Mouse (Mus musculus): ENCODE measurements around the gene Pnliprp1.

Pnliprp1 gene

DNA sequence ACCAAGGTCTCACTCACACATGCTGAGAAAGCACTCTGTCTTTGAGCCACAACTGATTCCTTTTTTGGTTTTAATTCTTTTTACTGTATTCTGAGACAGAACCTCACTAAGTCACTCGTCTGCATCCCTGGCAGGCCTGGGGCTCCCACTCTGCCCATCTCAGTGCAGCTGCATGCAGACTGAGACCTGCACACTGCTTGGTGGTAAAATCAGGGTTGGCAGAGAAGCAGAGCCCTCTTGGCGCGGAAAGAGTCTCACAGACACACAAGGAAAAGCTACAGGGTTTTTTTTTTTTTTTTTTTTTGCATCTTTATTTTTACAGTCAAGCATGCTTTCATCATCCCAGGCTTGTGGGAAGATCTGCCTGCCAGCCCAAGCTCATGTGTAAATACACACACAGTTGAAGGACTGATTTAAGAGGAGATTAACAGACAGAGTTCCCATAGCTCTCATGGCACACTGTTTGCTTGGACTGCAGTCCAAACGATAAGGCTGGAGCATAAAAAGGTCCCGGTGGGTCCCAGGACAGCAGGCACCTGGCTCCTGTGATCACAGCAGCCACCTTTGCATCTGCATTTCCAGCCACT lies at the start of gene Pnliprp1:
Gene Pnliprp1, plus strand, starts transcription at position 443 of the 587 bp plus-strand sequence.
- DNase-seq (ENCODE audit: low spot score): no peak

DNA sequence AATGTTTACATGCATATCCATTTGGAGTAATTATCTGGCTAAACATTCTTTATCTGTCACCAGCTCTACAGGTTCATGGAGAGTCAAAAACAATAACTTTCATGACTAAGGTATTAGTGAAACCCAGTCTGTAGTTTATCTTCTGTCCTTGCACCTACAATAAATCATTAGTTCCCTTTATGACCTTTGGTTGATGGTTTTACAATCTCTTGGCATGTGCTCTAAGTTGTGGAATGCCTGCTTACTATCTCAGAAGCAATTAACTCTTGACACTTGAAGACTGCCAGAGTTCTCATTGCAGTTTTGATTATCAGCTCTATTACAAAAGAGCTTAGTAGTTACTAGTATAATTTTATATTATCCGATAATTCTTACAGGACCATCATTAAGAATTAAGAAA lies 39.8 kb upstream of the Pnliprp1 start:
- DNase-seq (ENCODE audit: low spot score): no peak

DNA sequence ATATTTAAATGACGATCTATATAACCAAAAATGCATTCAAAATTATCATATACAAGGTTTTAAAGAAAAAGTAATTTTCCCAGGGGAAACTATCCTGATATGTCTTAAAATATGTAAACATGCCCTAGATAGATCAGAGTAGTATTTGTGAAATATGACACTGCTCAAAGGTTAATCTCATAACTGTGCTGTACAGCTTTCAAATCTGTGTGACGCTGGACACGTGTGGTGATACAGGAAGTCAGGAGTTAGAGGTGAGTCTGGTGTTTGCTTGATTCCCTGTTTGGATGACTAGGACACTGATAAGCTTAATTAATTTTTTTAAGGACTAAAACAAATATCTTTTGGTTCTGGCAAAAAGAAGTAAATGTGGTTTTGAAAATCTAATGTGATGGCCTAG lies 33.4 kb upstream of the Pnliprp1 start:
- no peak for DNase-seq (ENCODE audit: low spot score)

DNA sequence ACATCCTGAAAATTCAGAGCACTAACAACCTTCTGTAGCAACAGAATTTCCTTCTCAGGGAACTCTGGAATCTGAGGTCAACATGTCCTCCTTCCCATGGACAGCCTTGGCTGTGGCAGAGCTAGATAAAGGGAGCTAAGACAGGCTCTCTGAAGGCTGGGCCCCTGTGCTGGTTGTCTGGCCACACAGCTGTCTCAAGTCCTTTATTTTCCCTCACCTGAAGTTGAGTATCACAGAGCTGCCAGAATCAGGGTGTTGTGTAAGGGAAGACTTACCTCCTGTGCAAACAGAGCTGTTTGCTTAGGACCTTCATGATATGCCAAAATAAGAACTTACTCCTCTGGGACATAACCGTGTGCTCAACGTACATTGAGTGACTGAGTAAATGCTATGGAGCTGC lies 32.5 kb upstream of the Pnliprp1 start:
- DNase-seq (ENCODE audit: low spot score): no peak

DNA sequence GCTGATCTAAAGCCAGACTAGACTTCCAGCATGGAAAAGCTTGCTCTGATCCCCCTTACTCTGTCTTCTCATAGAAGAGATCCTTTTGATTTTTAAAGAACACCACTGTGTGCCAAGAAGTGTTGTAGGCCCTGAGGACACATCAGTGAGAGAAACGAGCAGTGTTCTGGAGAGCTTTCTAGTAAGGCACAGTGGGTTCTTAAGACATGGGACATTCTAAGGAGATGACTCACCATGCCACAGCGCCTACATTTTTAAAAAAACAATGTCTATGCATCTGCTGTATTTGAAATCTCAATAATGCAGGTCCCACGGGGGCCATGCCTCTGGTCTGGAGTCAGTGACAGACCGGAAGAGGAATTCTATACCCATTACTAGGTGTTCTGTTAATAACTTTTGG lies 24.1 kb upstream of the Pnliprp1 start:
- no peak for DNase-seq (ENCODE audit: low spot score)

DNA sequence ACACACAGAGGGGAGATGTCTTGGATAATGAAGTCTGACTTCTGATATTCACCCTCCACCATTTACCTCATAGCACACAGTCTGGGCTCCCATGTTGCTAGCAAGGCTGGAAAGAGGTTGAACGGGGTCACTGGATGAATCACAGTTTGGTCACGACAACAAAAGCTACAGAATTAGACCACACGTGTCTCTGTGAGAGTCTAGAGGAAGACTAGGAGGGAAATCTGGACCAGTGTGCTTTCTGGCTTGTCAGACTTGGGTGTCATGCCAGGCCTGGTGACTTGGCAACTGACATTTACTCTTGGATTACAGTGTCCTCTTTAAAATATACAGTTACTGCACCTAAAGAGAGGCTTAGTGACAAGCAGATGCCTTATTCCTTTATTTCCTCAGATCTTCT lies 20.1 kb upstream of the Pnliprp1 start:
- DNase-seq (ENCODE audit: low spot score): no peak

DNA sequence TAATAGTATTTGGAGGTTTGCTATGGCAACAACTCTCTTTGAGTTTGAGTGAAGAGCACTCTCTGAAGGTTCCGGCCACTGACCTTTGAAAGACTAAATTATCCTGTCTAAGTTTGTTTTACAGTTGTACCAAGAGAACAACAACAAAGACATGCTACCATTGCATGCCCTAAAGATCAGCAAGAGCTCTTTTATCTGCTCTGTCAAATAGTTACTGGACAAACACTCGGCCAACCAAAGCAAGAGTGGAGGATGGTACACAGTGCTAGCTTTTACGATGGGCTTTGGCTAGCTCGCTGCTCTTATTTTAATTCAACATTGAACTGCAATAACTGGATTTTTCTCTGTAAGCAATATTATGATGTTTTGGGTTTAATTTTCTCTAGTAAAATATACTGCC lies 10.8 kb upstream of the Pnliprp1 start:
- no peak for DNase-seq (ENCODE audit: low spot score)

DNA sequence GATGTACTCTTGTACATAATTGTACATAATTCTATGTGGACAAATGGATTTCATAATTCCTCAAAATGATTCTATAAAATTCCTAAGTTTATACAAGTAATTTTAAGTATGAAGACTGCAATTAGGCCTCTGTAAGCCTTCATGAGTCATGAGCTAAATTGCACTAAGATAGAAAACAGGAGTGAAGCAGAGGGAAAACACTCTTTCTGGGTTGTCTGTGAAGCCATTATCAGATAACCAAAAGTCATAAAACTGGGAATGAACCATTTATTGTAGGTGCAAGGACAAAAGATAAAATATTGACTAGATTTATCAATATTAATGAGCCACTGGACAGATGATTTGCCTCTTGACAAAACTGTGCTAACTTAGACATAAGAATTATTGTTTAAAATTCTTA lies 8.2 kb upstream of the Pnliprp1 start:
- DNase-seq (ENCODE audit: low spot score): no peak

DNA sequence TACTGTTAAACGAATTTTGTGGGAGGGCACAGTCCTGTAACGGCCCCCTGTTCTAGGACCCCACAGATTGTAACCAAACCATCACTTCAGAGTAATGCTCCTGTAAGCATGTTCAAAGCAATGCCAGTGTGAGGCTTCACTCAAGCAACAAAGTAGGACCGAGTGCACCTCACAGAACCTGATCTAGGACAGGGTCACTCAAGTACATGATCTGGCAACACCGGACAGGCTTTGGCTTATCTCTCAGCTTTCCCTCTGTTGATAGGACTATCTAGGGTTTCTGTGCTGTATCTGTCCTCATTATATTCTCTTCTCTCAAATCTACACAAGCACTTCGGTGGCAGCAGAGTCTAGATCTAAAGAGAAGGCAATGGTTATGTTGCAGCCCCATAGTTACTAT lies 2.1 kb upstream of the Pnliprp1 start:
- DNase-seq (ENCODE audit: low spot score): no peak

DNA sequence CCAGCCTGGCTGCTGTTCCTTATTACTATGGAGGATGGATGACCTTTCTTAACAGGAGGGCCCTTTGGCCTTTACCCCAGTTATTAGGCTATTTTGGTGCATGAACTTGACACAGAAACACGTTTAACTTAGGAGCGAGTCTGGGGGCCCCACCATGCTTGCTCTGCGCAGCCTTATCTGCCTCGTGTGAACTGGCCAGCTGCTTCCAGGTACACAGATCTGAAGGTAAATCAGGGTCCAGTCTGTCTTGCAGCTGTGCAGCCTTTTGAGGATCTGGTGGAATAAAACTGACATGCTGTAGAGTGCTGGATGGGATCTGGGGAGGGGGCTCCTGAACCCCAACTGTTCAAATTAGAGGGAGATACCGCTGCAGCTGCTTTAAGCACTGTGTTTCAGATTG lies 931 bp upstream of the Pnliprp1 start:
- DNase-seq (ENCODE audit: low spot score): no peak

DNA sequence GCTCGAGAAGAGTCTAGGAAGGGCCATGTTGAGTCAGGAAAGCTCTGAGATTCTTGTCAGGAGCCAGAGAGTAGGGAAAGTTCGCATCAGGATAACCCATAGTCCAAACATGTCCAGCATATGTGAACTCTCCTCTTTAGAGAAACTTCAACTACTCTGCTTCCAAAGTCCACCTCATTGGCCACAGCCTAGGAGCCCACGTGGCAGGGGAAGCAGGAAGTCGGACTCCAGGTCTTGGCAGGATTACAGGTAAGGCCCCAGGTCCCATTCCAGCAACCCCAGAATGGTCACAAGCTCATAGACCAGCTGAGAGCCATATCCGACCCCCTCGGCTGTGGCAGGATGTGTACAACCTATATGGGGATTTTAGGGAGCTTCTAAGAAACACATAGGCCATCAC lies 4.5 kb downstream of the Pnliprp1 start:
- peak; percentile 7 for DNase-seq (ENCODE audit: low spot score)

DNA sequence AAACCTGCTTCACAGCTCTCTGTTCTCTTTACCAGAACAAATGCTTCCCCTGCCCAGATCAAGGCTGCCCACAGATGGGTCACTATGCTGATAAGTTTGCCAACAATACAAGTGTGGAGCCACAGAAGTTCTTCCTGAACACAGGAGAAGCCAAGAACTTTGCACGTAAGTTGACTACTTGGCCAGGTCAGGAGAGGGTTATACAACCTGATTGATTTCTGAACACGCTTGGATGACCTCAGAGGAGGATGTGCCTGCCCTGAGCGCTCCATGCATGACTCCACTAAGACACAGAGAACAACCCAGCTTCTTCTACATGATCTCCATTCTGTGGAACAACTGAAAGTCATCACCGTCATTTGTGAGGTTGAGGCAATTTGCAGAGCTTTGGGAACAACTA lies 9.4 kb downstream of the Pnliprp1 start:
- DNase-seq (ENCODE audit: low spot score): peak; percentile 13

DNA sequence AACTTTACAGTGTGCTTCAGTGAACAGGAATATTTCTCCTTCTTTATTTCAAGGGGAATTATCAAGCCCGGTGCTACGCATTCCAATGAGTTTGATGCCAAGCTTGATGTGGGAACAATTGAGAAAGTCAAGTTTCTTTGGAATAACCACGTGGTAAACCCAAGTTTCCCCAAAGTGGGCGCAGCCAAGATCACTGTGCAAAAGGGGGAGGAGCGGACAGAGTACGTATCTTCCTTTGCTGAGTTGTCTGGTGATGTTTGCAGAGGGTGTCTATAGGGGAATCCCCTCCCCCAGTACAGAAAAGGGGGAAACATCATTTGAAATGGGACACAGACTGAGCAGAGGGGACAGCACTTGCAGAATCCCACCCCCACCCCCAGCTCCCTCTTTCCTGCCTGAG lies 12.3 kb downstream of the Pnliprp1 start:
- DNase-seq (ENCODE audit: low spot score): peak; percentile 7

DNA sequence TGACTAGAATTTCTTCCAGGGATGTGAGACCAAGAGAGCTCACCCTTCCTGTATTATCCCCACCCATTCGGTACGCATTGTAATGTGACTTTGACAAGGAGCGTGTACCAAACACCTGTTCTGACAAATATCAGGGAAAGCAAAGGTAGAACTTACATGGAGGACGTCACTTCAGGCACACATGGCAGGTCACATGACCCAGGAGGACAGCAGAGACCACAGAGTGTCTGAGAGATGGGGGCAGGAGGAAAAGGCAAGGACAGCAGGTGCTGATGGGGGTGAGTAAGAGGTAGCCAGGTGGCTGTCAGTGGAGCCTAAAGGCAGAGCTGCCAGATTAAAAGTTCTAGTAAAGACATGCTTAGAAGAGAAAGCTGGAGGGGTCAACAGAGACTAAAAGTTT lies 14.0 kb downstream of the Pnliprp1 start:
- peak; percentile 19 for DNase-seq (ENCODE audit: low spot score)

DNA sequence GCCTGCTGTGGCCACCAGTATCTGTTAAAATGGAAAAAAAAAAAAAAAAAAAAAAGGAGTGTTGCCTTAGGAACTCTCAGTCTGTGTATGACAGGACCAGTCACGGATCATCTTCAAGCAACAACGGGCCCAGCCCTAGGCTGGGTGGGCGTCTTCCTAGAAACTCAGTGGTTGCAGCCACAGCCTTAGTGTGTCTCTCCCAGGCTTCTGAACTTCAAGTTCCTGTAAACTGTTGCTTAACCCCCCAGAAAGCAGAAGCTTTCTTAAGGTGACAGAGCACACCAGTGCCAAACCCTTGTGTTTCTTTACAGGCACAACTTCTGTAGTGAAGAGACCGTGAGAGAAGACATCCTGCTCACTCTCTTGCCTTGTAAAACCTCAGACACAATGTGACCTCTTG lies 15.0 kb downstream of the Pnliprp1 start:
- peak; percentile 27 for DNase-seq (ENCODE audit: low spot score)

DNA sequence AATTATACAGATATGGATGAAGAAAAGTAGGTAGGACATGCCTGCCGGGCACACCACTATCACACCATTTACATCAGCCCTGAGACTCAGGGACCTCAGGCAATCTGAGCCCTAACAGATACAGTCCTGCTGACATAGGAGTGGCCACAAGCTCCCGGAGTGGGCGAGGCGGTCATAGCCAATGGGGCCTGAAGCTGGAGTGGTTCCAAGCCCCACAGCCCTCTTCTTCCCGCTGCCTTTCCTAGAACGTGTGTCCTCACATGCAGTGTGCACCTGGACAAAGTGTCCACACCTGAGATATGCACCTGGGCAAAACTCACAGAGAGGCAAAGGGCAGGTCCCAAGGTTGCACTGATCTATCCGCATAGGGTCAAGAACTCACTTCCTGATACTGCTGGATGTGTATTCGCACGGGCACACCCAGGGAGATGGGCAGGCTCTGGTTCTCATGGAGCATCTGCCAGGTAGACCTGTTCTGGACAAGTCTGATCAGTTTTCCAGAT lies 18.9 kb downstream of the Pnliprp1 start:
- peak; percentile 36 for DNase-seq (ENCODE audit: low spot score)

DNA sequence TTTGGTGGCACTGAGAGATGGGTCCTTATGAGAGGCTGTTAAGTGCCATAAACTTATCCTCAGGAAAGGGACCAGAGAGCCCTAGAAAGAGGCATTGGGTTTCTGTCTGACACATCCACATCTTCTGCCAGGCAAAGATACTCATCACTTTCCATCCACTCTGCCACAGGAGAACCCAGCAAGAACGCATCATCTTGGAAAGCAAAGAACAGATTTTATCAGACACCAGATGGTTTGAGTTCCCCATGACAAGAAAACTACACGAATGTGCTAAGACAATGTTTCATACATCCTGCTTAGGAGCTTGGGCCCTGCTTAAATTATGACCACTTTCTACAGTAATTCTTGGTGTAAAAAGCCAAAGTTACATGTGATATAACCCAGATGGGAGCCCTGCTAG lies 22.1 kb downstream of the Pnliprp1 start:
- DNase-seq (ENCODE audit: low spot score): peak; percentile 2

DNA sequence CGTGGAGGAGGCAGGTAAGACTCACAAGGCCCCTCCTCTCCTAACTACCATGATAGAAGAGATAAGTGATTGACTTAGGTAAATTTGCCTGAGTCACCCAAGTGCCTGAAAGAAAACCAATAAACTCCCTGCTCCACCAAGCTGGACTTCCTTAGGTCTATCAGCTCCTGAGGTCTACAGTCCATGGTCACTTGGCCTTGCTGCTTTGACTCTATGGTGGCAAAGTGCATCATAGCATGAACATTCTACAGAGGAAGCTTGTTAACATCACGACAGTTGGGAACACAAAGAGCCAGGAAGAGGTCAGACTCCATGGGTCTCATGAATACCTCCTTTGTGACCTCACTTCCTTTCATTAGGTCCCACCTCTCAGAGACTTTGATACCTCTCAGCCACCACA lies 22.8 kb downstream of the Pnliprp1 start:
- DNase-seq (ENCODE audit: low spot score): no peak

DNA sequence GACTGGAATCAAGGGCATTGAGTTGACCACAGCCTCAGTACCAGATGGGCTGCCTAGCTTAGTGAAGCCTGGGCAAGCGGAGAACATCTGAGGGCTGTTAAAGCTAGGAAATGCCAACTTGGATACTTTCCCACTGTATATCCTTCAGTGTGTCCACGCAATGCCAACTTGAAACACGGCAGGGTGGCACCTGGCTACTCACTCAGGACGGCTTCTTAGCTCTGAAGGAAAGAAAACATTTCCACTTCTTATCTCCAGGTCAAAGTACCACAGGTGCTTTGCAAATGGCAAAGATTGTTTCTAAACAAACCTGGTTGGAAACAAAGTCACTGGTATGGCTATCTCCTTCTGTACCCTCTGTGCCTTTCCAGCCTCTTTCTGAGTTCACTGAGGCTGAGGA lies 30.2 kb downstream of the Pnliprp1 start:
- no peak for DNase-seq (ENCODE audit: low spot score)

DNA sequence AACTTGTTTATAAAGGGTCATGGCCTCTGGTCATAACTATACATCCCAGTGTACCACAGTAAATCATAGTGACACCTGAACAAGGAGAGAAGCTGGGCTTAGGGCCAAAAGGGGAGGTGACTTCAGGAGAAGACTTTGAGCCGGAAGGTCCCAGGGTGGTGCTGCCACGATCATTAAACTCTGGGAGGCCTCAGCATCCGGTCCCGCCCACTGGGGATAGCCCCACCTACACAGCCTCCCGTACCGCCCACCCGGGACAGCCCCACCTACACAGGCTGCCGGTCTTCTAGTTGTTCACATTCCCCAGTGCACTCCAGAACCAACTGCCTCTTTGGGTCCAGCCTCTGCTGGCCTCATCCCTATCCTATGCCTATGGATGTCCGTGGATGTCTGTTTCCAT lies 30.7 kb downstream of the Pnliprp1 start, which contains the start of gene Pnliprp2:
Gene Pnliprp2, plus strand, starts transcription at position 297 of the 400 bp plus-strand sequence.
- DNase-seq (ENCODE audit: low spot score): peak; percentile 56

DNA sequence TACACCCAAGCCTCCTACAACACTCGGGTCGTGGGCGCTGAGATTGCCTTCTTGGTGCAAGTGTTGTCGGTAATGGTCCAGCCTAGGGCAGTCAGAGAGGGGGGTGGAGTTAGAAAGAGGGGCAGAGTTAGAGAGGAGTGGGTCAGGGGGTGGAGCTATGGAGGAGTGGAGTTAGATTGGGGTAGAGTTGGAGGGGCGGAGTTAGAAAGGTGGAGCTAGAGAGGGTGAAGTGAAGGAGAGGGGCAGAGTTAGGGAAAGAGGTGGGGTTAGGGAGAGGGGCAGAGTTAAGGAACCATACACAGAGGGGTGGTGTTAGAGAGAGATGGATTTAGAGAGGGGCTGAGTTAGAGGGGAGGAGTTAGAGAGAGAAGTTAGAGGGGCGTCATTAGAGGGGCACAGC lies 33.6 kb downstream of the Pnliprp1 start:
- DNase-seq (ENCODE audit: low spot score): no peak

DNA sequence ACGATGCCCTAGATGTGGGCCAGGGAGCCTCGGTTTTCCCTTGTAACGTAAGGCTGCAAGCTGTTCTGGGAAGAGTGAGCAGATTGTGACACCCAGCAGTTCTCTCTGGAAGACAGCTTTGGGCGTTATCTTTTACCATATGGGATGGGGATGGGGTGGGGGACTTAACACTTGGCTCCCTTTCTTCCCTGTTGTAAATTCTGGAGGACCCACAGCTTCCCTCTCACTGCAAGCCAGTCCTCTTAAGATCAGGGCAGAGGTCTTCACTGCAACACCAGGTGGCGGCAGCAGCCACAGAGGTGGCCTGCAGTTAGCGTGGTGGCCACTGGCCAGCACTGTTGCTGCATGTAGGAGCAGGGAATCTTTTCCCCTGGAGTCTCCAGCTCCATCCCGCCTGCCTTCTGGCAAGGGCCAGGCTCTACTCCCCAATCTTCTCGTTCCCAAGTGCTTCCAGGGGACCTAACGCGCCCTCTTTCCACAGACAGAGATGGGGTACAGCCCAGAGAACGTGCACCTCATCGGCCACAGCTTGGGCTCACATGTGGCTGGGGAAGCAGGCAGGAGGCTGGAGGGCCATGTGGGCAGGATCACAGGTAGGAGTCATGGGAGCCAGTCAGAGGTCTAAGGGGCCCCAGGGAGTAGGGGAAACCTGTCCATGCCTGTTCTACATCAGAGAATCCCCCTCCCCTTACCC lies 34.3 kb downstream of the Pnliprp1 start:
- DNase-seq (ENCODE audit: low spot score): peak; percentile 86

DNA sequence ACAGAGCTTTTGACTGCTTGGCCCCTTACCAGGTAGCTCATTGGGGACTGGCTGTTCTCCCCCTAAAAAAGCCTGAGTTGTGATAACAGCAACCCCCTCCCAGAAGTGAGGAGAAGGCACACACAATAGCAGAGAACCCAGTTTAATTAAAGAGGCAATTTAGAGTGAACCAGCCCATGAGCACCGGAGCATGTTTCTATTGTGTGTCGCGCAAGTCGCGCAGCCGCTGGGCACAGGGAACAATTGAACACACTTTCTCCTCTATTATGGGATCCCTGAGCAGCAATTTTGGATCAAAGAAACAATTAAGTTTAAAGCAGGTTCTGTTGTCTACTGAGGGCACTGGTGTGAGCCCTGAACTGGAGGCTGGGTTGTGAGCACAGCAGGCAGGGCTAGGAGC lies 38.6 kb downstream of the Pnliprp1 start:
- DNase-seq (ENCODE audit: low spot score): no peak

DNA sequence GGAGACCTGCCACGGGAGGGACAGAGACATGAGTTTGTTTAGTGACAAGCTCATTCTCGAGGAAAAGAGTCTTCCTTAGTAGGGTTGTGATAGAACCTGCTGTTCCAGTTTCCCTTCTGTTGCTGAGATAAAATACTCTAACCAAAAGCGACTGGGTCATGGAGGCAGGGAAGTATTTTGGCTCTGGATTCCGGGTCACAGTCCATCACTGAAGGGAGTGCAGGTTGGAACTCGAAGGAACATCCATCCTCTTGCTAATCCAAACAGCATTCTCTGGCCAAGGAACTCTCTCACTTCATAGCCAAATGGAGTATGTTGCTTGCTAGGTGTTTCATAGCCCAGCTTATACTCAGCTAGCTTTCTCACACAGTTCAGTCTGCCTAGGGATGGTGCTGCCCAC lies 47.8 kb downstream of the Pnliprp1 start:
- DNase-seq (ENCODE audit: low spot score): no peak

Data from testis, postnatal 10 days (tissue).